In genomic region chr5:149375889-149376212, GRCm38 (mm10) we compare ENCODE assay signal across 9 mouse cellular contexts. TPM values are rescaled to one million over a fixed set of nuclear protein-coding genes. Genes with fewer than 3 reads are reported as not detected.
DNase-seq lines count a peak whose midpoint lies in the region; ATAC-seq and TF ChIP-seq lines count a peak whose summit lies in the region.
"Had no signal": no experiment of that assay in that cellular context is flagged by ENCODE, and none has a peak within 500 bp of the region (broad histone marks: within the 10 kb centered on the region; RNA-seq: fewer than 3 reads in every experiment).

No protein-coding gene starts in this region.

- peak; percentile 86 to 87 for TF ChIP-seq CTCF in CH12.LX (conservative IDR thresholded peaks at IDR 0.05 in 1 of 2, IDR thresholded peaks at IDR 0.05 in 1 of 2; ENCODE audit: low read depth in 2 of 2, low read length in 2 of 2)
- TF ChIP-seq CTCF in heart, postnatal 0 days (IDR thresholded peaks at IDR 0.05; ENCODE audit: low read depth): peak; percentile 95
- TF ChIP-seq CTCF in liver, embryonic 14.5 days (IDR thresholded peaks at IDR 0.05; ENCODE audit: low read depth): peak; percentile 99

- peaks cover 11% of the 10 kb centered on the region for H3K27me3 ChIP-seq in CH12.LX (replicated peaks)
- peaks cover 10% of the 10 kb centered on the region; the same call in 1 of the 2 replicates for H3K27me3 ChIP-seq in forebrain, embryonic 12.5 days
- H3K27me3 ChIP-seq in heart, postnatal 0 days (ENCODE audit: control insufficient read depth, insufficient read depth, low read length): no peaks in the 10 kb centered on the region
- H3K27me3 ChIP-seq in liver, embryonic 14.5 days (ENCODE audit: control insufficient read depth, insufficient read depth, low read length): no peaks in the 10 kb centered on the region
- H3K27me3 ChIP-seq in neural tube, embryonic 11.5 days (ENCODE audit: control insufficient read depth, insufficient read depth, low read length): no peaks in the 10 kb centered on the region
- H3K27me3 ChIP-seq in stomach, embryonic 16.5 days (ENCODE audit: control insufficient read depth, insufficient read depth, low read length): no peaks in the 10 kb centered on the region

- H3K4me2 ChIP-seq in CH12.LX (ENCODE audit: insufficient read depth, low read depth, poor library complexity, severe bottlenecking): no peak overlapping the region
- peak overlapping the region; percentile 29 for H3K4me2 ChIP-seq in forebrain, embryonic 12.5 days
- H3K4me2 ChIP-seq in heart, postnatal 0 days (ENCODE audit: low read depth, low read length): peak overlapping the region; percentile 28; the same call in 1 of the 2 replicates
- H3K4me2 ChIP-seq in liver, embryonic 14.5 days (ENCODE audit: low read depth): no peak overlapping the region
- peak overlapping the region; percentile 12; the same call in 1 of the 2 replicates for H3K4me2 ChIP-seq in neural tube, embryonic 11.5 days (ENCODE audit: low read depth)
- no peak overlapping the region for H3K4me2 ChIP-seq in stomach, embryonic 16.5 days (ENCODE audit: low read depth, low read length)

- DNase-seq in CH12.LX (ENCODE audit: extremely low read depth): peak; percentile 86
- peak; percentile 67 for DNase-seq in c-Kit-positive CD71-positive TER-119-negative erythroid progenitor cells, embryonic 14.5 days (ENCODE audit: low read depth)
- peak; percentile 86 for DNase-seq in heart, postnatal 0 days (ENCODE audit: low spot score)
- peak; percentile 80 to 92 for DNase-seq in kidney, postnatal 36 days
- peak; percentile 40 to 49 (median 42) for DNase-seq in liver, embryonic 14.5 days (ENCODE audit: low read depth in 3 of 3, low spot score in 3 of 3)
- peak; percentile 89 for DNase-seq in neural tube, embryonic 11.5 days (ENCODE audit: low spot score)

- H3K27ac ChIP-seq in CH12.LX (ENCODE audit: insufficient read depth, low read depth): no peak overlapping the region
- H3K27ac ChIP-seq in forebrain, embryonic 12.5 days: peak overlapping the region; percentile 53
- H3K27ac ChIP-seq in heart, postnatal 0 days (ENCODE audit: low read depth): peak overlapping the region; percentile 61; the same call in 1 of the 2 replicates
- H3K27ac ChIP-seq in liver, embryonic 14.5 days: no peak overlapping the region
- no peak overlapping the region for H3K27ac ChIP-seq in neural tube, embryonic 11.5 days (ENCODE audit: low read depth, low read length)
- peak overlapping the region; percentile 31; the same call in 1 of the 2 replicates for H3K27ac ChIP-seq in stomach, embryonic 16.5 days (ENCODE audit: low read length)
- H3K27ac ChIP-seq: macrophage had no signal

- no peaks in the 10 kb centered on the region for H3K79me2 ChIP-seq in CH12.LX (replicated peaks; ENCODE audit: control insufficient read depth, extremely low read depth, insufficient read depth, poor library complexity, severe bottlenecking)

- dilution Hi-C loops in CH12.LX (cut with MboI; ENCODE audit: extremely low pct_ligation_motif_present, extremely low pct_unique_long_range_greater_than_20kb, low sequenced_read_pairs): no loop called here

- peaks cover 12 to 38% of the 10 kb centered on the region in 2 experiments for H3K4me1 ChIP-seq in CH12.LX (ENCODE audit: control insufficient read depth in 1 of 2, insufficient read depth in 2 of 2)
- peaks cover 53% of the 10 kb centered on the region for H3K4me1 ChIP-seq in forebrain, embryonic 12.5 days
- H3K4me1 ChIP-seq in heart, postnatal 0 days (ENCODE audit: control insufficient read depth, insufficient read depth): peaks cover 26% of the 10 kb centered on the region
- H3K4me1 ChIP-seq in liver, embryonic 14.5 days (replicated peaks; ENCODE audit: control insufficient read depth in 2 of 2, insufficient read depth in 2 of 2, low read length in 1 of 2): peaks cover 0 to 4% of the 10 kb centered on the region in 2 experiments; a peak in 2 of 4 replicates
- peaks cover 38% of the 10 kb centered on the region for H3K4me1 ChIP-seq in neural tube, embryonic 11.5 days (ENCODE audit: control insufficient read depth, insufficient read depth, low read length)
- peaks cover 40% of the 10 kb centered on the region for H3K4me1 ChIP-seq in stomach, embryonic 16.5 days (ENCODE audit: control insufficient read depth, insufficient read depth, low read length)

- ATAC-seq in forebrain, embryonic 12.5 days (ENCODE audit: low FRiP score): peak; percentile 74
- ATAC-seq in heart, postnatal 0 days (ENCODE audit: insufficient read depth, low read depth): peak; percentile 65
- peak; percentile 57 for ATAC-seq in liver, embryonic 14.5 days (ENCODE audit: insufficient read depth)
- peak; percentile 64 for ATAC-seq in neural tube, embryonic 11.5 days (ENCODE audit: insufficient read depth, low FRiP score, low TSS enrichment)
- peak; percentile 62; the same call in 1 of the 2 replicates for ATAC-seq in stomach, embryonic 16.5 days (ENCODE audit: insufficient read depth, low FRiP score)

- peak; percentile 74 for TF ChIP-seq RAD21 in CH12.LX (IDR thresholded peaks at IDR 0.05; ENCODE audit: low read depth, low read length)

- no peaks in the 10 kb centered on the region for H3K36me3 ChIP-seq in CH12.LX (replicated peaks in 1 of 2; ENCODE audit: control insufficient read depth in 1 of 2, insufficient read depth in 1 of 2, low read length in 1 of 2)
- no peaks in the 10 kb centered on the region for H3K36me3 ChIP-seq in forebrain, embryonic 12.5 days (replicated peaks)
- H3K36me3 ChIP-seq in heart, postnatal 0 days (replicated peaks; ENCODE audit: control insufficient read depth, insufficient read depth, low read length): no peaks in the 10 kb centered on the region
- no peaks in the 10 kb centered on the region for H3K36me3 ChIP-seq in liver, embryonic 14.5 days (replicated peaks; ENCODE audit: control insufficient read depth, insufficient read depth, low read depth)
- no peaks in the 10 kb centered on the region for H3K36me3 ChIP-seq in neural tube, embryonic 11.5 days (ENCODE audit: control insufficient read depth, insufficient read depth, low read length)
- no peaks in the 10 kb centered on the region for H3K36me3 ChIP-seq in stomach, embryonic 16.5 days (ENCODE audit: control insufficient read depth, insufficient read depth, low read length)

- H3K9me3 ChIP-seq in CH12.LX (replicated peaks; ENCODE audit: low read length): no peaks in the 10 kb centered on the region
- no peaks in the 10 kb centered on the region for H3K9me3 ChIP-seq in forebrain, embryonic 12.5 days
- no peaks in the 10 kb centered on the region for H3K9me3 ChIP-seq in heart, postnatal 0 days (replicated peaks; ENCODE audit: control insufficient read depth, low read length)
- no peaks in the 10 kb centered on the region for H3K9me3 ChIP-seq in liver, embryonic 14.5 days (ENCODE audit: control insufficient read depth, low read length)
- no peaks in the 10 kb centered on the region for H3K9me3 ChIP-seq in neural tube, embryonic 11.5 days (ENCODE audit: control insufficient read depth, low read length)
- no peaks in the 10 kb centered on the region for H3K9me3 ChIP-seq in stomach, embryonic 16.5 days (replicated peaks; ENCODE audit: control insufficient read depth, low read length)

- no peak for TF ChIP-seq EP300 in CH12.LX (IDR thresholded peaks at IDR 0.05; ENCODE audit: low read length)
- TF ChIP-seq EP300 in heart, postnatal 0 days (IDR thresholded peaks at IDR 0.05; ENCODE audit: low read depth): no peak
- TF ChIP-seq EP300 in liver, embryonic 14.5 days (IDR thresholded peaks at IDR 0.05; ENCODE audit: low read depth): no peak

- no peak overlapping the region for H3K4me3 ChIP-seq in CH12.LX (replicated peaks in 1 of 3; ENCODE audit: low read depth in 2 of 3, low read length in 2 of 3, poor library complexity in 1 of 3)
- H3K4me3 ChIP-seq in forebrain, embryonic 12.5 days (replicated peaks): no peak overlapping the region
- H3K4me3 ChIP-seq in heart, postnatal 0 days (ENCODE audit: low read depth, low read length): no peak overlapping the region
- no peak overlapping the region for H3K4me3 ChIP-seq in liver, embryonic 14.5 days (ENCODE audit: insufficient read depth in 1 of 2, low read depth in 2 of 2, low read length in 2 of 2)
- no peak overlapping the region for H3K4me3 ChIP-seq in neural tube, embryonic 11.5 days (ENCODE audit: low read depth, low read length)
- no peak overlapping the region for H3K4me3 ChIP-seq in stomach, embryonic 16.5 days (replicated peaks; ENCODE audit: low read length)

- in situ Hi-C loops in CH12.LX (cut with MboI; ENCODE audit: low pct_ligation_motif_present, low pct_unique_long_range_greater_than_20kb, low sequenced_read_pairs): no loop called here

- WGBS in forebrain, embryonic 12.5 days: under 1% methylated on average over 8 of the region's 8 CpGs
- WGBS in heart, postnatal 0 days: under 1% methylated on average over 8 of the region's 8 CpGs
- WGBS in liver, embryonic 14.5 days (ENCODE audit: insufficient replicate concordance): 0% methylated on average over 8 of the region's 8 CpGs
- WGBS in neural tube, embryonic 11.5 days: under 1% methylated on average over 8 of the region's 8 CpGs
- under 1% methylated on average over 8 of the region's 8 CpGs for WGBS in stomach, embryonic 16.5 days

- H3K9ac ChIP-seq in CH12.LX (ENCODE audit: insufficient read depth, low read depth): no peak overlapping the region
- H3K9ac ChIP-seq in forebrain, embryonic 12.5 days: no peak overlapping the region
- no peak overlapping the region for H3K9ac ChIP-seq in heart, postnatal 0 days (replicated peaks; ENCODE audit: low read depth, low read length)
- H3K9ac ChIP-seq in liver, embryonic 14.5 days (replicated peaks): no peak overlapping the region
- H3K9ac ChIP-seq in neural tube, embryonic 11.5 days (ENCODE audit: low read length): no peak overlapping the region
- H3K9ac ChIP-seq in stomach, embryonic 16.5 days (ENCODE audit: low read length): peak overlapping the region; percentile 34; the same call in 1 of the 2 replicates

- no peak for TF ChIP-seq POLR2A in CH12.LX (IDR thresholded peaks at IDR 0.05; ENCODE audit: low read depth, low read length)

TF ChIP-seq in CH12.LX, 34 proteins besides CTCF, POLR2A, EP300 and RAD21 (continues in another document):
- peak; percentile 90; the same call in 1 of the 2 replicates for TF ChIP-seq MYC (IDR thresholded peaks at IDR 0.05; ENCODE audit: low read depth, low read length)
- TF ChIP-seq GABPA (IDR thresholded peaks at IDR 0.05; ENCODE audit: insufficient replicate concordance, low read depth, low read length): no peak

RNA-seq across cellular contexts. Expression of gene Medag, which starts 35.7 kb away (rescaled TPM):
- total RNA-seq in CH12.LX (2012; rRNA removed) (not detected in 2 replicates), CH12.LX (2014; rRNA removed) (not detected in 2 replicates)
- not detected in 2 replicates for polyA plus RNA-seq in CH12.LX (2012; ENCODE audit: insufficient read length, low read depth)
- 1.2 and 1.3 TPM in 2 replicates for polyA plus RNA-seq in forebrain, embryonic 12.5 days (2016; fragmentation: Nextera tagmentation; extraction: Ambion mirVana)
- 3.4 and 7.7 TPM in 2 replicates for total RNA-seq in heart, postnatal 0 days (2014; rRNA removed; ENCODE audit: low replicate concordance)
- polyA plus RNA-seq in heart, postnatal 0 days (2015; fragmentation: Nextera tagmentation; extraction: Ambion mirVana): 1.7 and 2.0 TPM in 2 replicates
- 0.13 and 0.18 TPM in 2 replicates for polyA plus RNA-seq in liver, embryonic 14.5 days (2012; rRNA removed)
- polyA plus RNA-seq in liver, embryonic 14.5 days (2014; fragmentation: Nextera tagmentation; extraction: Ambion mirVana): 0.04 and 0.27 TPM in 2 replicates
- 0.16 and 0.28 TPM in 2 replicates for polyA plus RNA-seq in neural tube, embryonic 11.5 days (2014; fragmentation: Nextera tagmentation; extraction: Ambion mirVana)
- 4.0 and 4.4 TPM in 2 replicates for polyA plus RNA-seq in stomach, embryonic 16.5 days (2015; fragmentation: Nextera tagmentation; extraction: Ambion mirVana)
- polyA plus RNA-seq: macrophage had no signal

Comparison
In these comparisons a context has a peak if more than half of its experiments do, and no peak if none do; other contexts are left out.
1. H3K27ac ChIP-seq: peak in forebrain, embryonic 12.5 days (single experiment), heart, postnatal 0 days (single experiment) and stomach, embryonic 16.5 days (single experiment); none in CH12.LX (single experiment), liver, embryonic 14.5 days (single experiment) and neural tube, embryonic 11.5 days (single experiment).
2. H3K4me2 ChIP-seq: peak in forebrain, embryonic 12.5 days (single experiment), heart, postnatal 0 days (single experiment) and neural tube, embryonic 11.5 days (single experiment); none in CH12.LX (single experiment), liver, embryonic 14.5 days (single experiment) and stomach, embryonic 16.5 days (single experiment).
3. Peak in every context shown above with its lines, with median percentiles within 50 percentile points of each other: DNase-seq, CTCF ChIP-seq and ATAC-seq.